Mouse (Mus musculus): ENCODE data around the gene Serp2. TPM values are rescaled to one million over a fixed set of nuclear protein-coding genes. Genes with fewer than 3 reads are reported as not detected.
"Not testable (repeated sequence)": the region's sequence is repeated elsewhere in the genome, so short reads cannot be mapped to it uniquely, and the experiment has no call there.

Serp2 gene
- polyA plus RNA-seq, 1 experiment from 2014 or later: 9.2 TPM

GRCm38 (mm10) chr14:76568548-76568947 is 11.9 kb upstream of the Serp2 start:
- H3K4me3 ChIP-seq (replicated peaks): no peak overlapping the region
- H3K36me3 ChIP-seq: no peaks in the 10 kb centered on the region
- no peak overlapping the region for H3K4me2 ChIP-seq
- ATAC-seq (ENCODE audit: insufficient read depth, low FRiP score, low read depth): no peak
- 0 out of 2 replicates have a peak overlapping the region, but pooled peaks have one; percentile 73 for H3K27ac ChIP-seq
- peaks cover 11% of the 10 kb centered on the region; the same call in 1 of the 2 replicates for H3K4me1 ChIP-seq
- no peaks in the 10 kb centered on the region for H3K9me3 ChIP-seq
- WGBS: 56% methylated on average over 9 of the region's 9 CpGs
- H3K27me3 ChIP-seq (replicated peaks): no peaks in the 10 kb centered on the region
- no peak overlapping the region for H3K9ac ChIP-seq

GRCm38 (mm10) chr14:76567280-76567679 is 10.6 kb upstream of the Serp2 start:
- H3K4me3 ChIP-seq (replicated peaks): no peak overlapping the region
- H3K4me2 ChIP-seq: no peak overlapping the region
- H3K9me3 ChIP-seq: no peaks in the 10 kb centered on the region
- no peak overlapping the region for H3K27ac ChIP-seq
- no peak for ATAC-seq (ENCODE audit: insufficient read depth, low FRiP score, low read depth)
- 43% methylated on average over 1 of the region's 1 CpGs for WGBS
- H3K9ac ChIP-seq: no peak overlapping the region
- peaks cover 11% of the 10 kb centered on the region; the same call in 1 of the 2 replicates for H3K4me1 ChIP-seq
- no peaks in the 10 kb centered on the region for H3K36me3 ChIP-seq
- H3K27me3 ChIP-seq (replicated peaks): no peaks in the 10 kb centered on the region

DNA sequence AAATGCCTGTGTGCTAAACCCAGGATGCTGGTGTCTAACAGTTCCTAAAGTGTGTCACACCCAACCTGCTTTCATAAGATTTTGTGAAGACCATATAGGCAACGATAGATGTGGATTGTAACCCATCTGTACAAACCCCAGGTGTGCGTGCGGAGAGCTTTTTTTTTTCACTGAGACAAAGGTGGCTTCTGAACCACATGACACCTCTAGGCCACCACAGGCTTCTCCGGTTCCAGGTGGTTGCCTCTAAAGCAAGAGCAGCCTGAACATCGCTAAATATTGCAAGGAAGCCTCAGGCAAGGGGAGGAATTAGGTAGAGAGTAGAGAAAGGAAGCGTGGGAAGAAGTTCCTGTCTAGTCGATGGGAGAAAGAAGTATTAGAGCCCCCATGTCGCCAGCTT is 10.0 kb upstream of the Serp2 start:
- Histone ChIP-seq H3K4me1 (peaks cover 11% of the 10 kb centered on the region; the same call in 1 of the 2 replicates), H3K4me2 (no peak overlapping the region), H3K27me3 (replicated peaks) (no peaks in the 10 kb centered on the region), H3K9me3 (no peaks in the 10 kb centered on the region), H3K36me3 (no peaks in the 10 kb centered on the region), H3K4me3 (replicated peaks) (no peak overlapping the region), H3K9ac (no peak overlapping the region), H3K27ac (no peak overlapping the region)
- ATAC-seq (ENCODE audit: insufficient read depth, low FRiP score, low read depth): no peak
- WGBS: 88% methylated on average over 8 of the region's 8 CpGs

- no peak overlapping the region for H3K4me2 ChIP-seq
- H3K9me3 ChIP-seq: no peaks in the 10 kb centered on the region
- H3K27me3 ChIP-seq (replicated peaks): no peaks in the 10 kb centered on the region
- H3K36me3 ChIP-seq: no peaks in the 10 kb centered on the region
- no peak overlapping the region for H3K4me3 ChIP-seq (replicated peaks)
- no peak for ATAC-seq (ENCODE audit: insufficient read depth, low FRiP score, low read depth)
- H3K27ac ChIP-seq: no peak overlapping the region
- WGBS: 64% methylated on average over 4 of the region's 4 CpGs
- peaks cover 11% of the 10 kb centered on the region; the same call in 1 of the 2 replicates for H3K4me1 ChIP-seq
- H3K9ac ChIP-seq: no peak overlapping the region
Observed at GRCm38 (mm10) chr14:76566193-76566592, 9.5 kb upstream of the Serp2 start.

DNA sequence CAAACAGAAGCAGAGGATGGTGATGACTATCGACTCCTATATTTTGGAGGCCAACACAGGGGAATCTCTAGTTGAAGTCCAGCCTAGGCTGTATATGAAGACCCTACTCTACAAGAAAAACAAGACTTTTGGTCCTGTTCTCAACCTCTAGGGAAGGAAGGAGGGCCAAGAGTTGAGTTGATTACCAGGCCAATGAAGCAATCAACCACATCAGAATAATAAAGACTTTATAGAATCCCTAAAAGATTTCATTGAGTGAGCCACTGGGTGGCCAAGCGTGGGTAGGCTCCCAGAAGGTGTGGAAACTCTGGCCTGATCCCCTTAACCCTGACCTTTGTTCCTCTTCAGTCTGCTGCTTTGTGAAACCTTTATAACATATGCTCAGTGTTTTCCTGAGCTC is 2.5 kb upstream of the Serp2 start:
- H3K9ac ChIP-seq: no peak overlapping the region
- no peak overlapping the region for H3K4me3 ChIP-seq (replicated peaks)
- ATAC-seq (ENCODE audit: insufficient read depth, low FRiP score, low read depth): no peak
- H3K4me2 ChIP-seq: no peak overlapping the region
- WGBS: 92% methylated on average over 2 of the region's 2 CpGs
- no peaks in the 10 kb centered on the region for H3K27me3 ChIP-seq (replicated peaks)
- no peak overlapping the region for H3K27ac ChIP-seq
- H3K36me3 ChIP-seq: no peaks in the 10 kb centered on the region
- H3K4me1 ChIP-seq: peaks cover 13% of the 10 kb centered on the region
- H3K9me3 ChIP-seq: no peaks in the 10 kb centered on the region

GRCm38 (mm10) chr14:76558171-76558570 is 1.5 kb upstream of the Serp2 start:
- not testable (repeated sequence) for H3K9ac ChIP-seq; H3K36me3 ChIP-seq; H3K27ac ChIP-seq; H3K27me3 ChIP-seq (replicated peaks); H3K4me2 ChIP-seq; H3K4me3 ChIP-seq (replicated peaks); ATAC-seq (ENCODE audit: insufficient read depth, low FRiP score, low read depth); H3K9me3 ChIP-seq
- H3K4me1 ChIP-seq: peaks cover 13% of the 10 kb centered on the region
- 46% methylated on average over 8 of the region's 8 CpGs for WGBS

- peak; percentile 65 for ATAC-seq (ENCODE audit: insufficient read depth, low FRiP score, low read depth)
- peak overlapping the region; percentile 95 for H3K4me2 ChIP-seq
- H3K9me3 ChIP-seq: no peaks in the 10 kb centered on the region
- H3K4me3 ChIP-seq (replicated peaks): peak overlapping the region; percentile 60
- 1% methylated on average over 60 of the region's 67 CpGs for WGBS
- no peaks in the 10 kb centered on the region for H3K36me3 ChIP-seq
- H3K27me3 ChIP-seq (replicated peaks): no peaks in the 10 kb centered on the region
- H3K27ac ChIP-seq: peak overlapping the region; percentile 80
- peaks cover 13% of the 10 kb centered on the region for H3K4me1 ChIP-seq
- peak overlapping the region; percentile 42 for H3K9ac ChIP-seq
Observed at GRCm38 (mm10) chr14:76556031-76556851, 448 bp downstream of the Serp2 start.

GRCm38 (mm10) chr14:76555263-76556030 is 1.2 kb downstream of the Serp2 start:
- H3K27ac ChIP-seq: peak overlapping the region; percentile 80
- peaks cover 13% of the 10 kb centered on the region for H3K4me1 ChIP-seq
- H3K27me3 ChIP-seq (replicated peaks): no peaks in the 10 kb centered on the region
- H3K4me3 ChIP-seq (replicated peaks): peak overlapping the region; percentile 60
- no peak for ATAC-seq (ENCODE audit: insufficient read depth, low FRiP score, low read depth)
- no peaks in the 10 kb centered on the region for H3K9me3 ChIP-seq
- WGBS: 45% methylated on average over 18 of the region's 18 CpGs
- no peaks in the 10 kb centered on the region for H3K36me3 ChIP-seq
- no peak overlapping the region for H3K9ac ChIP-seq
- peak overlapping the region; percentile 95 for H3K4me2 ChIP-seq

DNA sequence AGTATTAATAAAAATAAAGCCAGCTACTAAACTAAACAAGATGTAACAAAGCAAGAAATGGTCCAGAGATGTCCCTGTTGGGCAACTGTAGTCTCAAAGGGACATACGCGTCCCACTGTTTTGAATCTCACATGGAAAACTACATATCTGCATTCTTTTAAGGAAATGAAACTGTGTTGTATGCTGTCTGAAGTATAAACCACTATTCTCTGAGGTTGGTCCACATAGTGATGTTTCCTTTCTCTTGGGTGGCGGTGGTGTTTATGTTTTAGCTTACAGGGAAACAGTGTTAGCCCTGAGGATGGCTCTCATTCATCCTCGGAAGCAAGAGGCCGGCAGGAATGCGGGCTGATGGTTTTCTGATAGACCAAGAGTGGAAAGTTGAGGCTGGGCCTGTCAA is 12.6 kb downstream of the Serp2 start:
- no peak overlapping the region for H3K4me3 ChIP-seq (replicated peaks)
- no peaks in the 10 kb centered on the region for H3K36me3 ChIP-seq
- H3K27ac ChIP-seq: no peak overlapping the region
- no peak for ATAC-seq (ENCODE audit: insufficient read depth, low FRiP score, low read depth)
- 72% methylated on average over 6 of the region's 6 CpGs for WGBS
- no peaks in the 10 kb centered on the region for H3K27me3 ChIP-seq (replicated peaks)
- H3K9ac ChIP-seq: no peak overlapping the region
- H3K4me2 ChIP-seq: no peak overlapping the region
- no peaks in the 10 kb centered on the region for H3K9me3 ChIP-seq
- H3K4me1 ChIP-seq: no peaks in the 10 kb centered on the region

GRCm38 (mm10) chr14:76541341-76541740 is 15.3 kb downstream of the Serp2 start:
- Histone ChIP-seq H3K4me2 (no peak overlapping the region), H3K27me3 (replicated peaks) (no peaks in the 10 kb centered on the region), H3K4me3 (replicated peaks) (no peak overlapping the region), H3K4me1 (peaks cover 4% of the 10 kb centered on the region; the same call in 1 of the 2 replicates), H3K9me3 (no peaks in the 10 kb centered on the region), H3K36me3 (no peaks in the 10 kb centered on the region), H3K27ac (no peak overlapping the region), H3K9ac (no peak overlapping the region)
- ATAC-seq (ENCODE audit: insufficient read depth, low FRiP score, low read depth): no peak
- 55% methylated on average over 2 of the region's 2 CpGs for WGBS

DNA sequence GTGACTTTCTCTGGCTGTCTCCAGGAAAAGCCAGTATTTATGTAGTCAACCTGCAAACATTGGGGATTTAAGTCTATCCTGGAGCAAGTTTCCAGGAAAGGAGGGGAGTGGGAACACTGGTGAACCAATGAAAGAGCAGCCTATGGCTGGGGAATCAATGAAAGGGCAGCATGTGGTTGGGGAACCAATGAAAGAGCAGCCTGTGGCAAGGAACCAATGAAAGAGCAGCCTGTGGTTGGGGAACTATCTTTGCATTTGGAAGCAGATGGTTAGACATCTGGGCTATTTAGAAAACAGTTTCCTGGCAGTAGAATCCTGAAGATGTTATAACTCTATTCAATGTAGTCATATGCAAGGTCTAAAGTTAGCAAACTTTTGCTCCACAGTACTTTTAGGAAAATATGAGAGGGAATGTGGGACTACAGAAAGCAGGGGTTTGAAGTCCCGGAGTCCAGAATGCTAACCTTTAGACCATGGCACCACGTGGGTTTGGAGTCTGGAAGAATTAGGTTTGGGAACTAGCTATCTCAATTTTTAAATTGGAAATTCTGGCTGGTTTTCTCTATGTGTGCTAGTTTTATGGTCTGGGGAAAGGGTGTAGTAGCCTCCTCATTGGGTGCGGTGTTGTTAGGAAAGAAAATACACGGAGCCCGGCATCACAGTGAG is 16.6 kb downstream of the Serp2 start:
- H3K36me3 ChIP-seq: no peaks in the 10 kb centered on the region
- no peak overlapping the region for H3K4me3 ChIP-seq (replicated peaks)
- no peak overlapping the region for H3K27ac ChIP-seq
- peaks cover 4% of the 10 kb centered on the region; the same call in 1 of the 2 replicates for H3K4me1 ChIP-seq
- no peak for ATAC-seq (ENCODE audit: insufficient read depth, low FRiP score, low read depth)
- no peak overlapping the region for H3K4me2 ChIP-seq
- WGBS: 90% methylated on average over 5 of the region's 5 CpGs
- H3K9me3 ChIP-seq: no peaks in the 10 kb centered on the region
- no peaks in the 10 kb centered on the region for H3K27me3 ChIP-seq (replicated peaks)
- no peak overlapping the region for H3K9ac ChIP-seq

DNA sequence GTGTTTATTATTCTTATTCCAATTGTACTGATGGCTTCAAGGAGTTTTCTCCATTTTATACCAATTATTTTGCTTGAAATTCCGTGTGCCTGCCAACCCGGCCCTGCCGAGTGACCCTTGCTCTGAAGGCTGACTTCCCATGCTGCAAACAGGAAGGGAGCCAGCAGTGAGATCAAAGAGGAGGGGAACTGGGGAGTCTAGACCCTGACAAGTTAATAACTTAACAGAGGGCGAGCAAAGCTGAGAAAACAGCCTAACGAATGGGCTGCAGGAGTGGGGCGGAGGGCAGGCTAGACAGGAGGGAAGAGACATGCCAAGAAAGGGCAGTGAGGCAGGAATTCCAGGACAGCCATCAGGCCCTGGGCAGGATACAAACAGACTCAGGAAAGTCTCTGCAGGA is 19.8 kb downstream of the Serp2 start:
- no peaks in the 10 kb centered on the region for H3K36me3 ChIP-seq
- no peak overlapping the region for H3K27ac ChIP-seq
- no peak overlapping the region for H3K4me2 ChIP-seq
- 22% methylated on average over 6 of the region's 6 CpGs for WGBS
- no peak overlapping the region for H3K4me3 ChIP-seq (replicated peaks)
- H3K9ac ChIP-seq: no peak overlapping the region
- ATAC-seq (ENCODE audit: insufficient read depth, low FRiP score, low read depth): no peak
- H3K4me1 ChIP-seq: peaks cover 15% of the 10 kb centered on the region
- no peaks in the 10 kb centered on the region for H3K9me3 ChIP-seq
- no peaks in the 10 kb centered on the region for H3K27me3 ChIP-seq (replicated peaks)
